Mouse (Mus musculus): ENCODE results near the gene Gm14862. TPM values are rescaled to one million over a fixed set of nuclear protein-coding genes. Genes with fewer than 3 reads are reported as not detected.

Gm14862 gene
- total and polyA plus RNA-seq, 3 experiments = not detected

DNA sequence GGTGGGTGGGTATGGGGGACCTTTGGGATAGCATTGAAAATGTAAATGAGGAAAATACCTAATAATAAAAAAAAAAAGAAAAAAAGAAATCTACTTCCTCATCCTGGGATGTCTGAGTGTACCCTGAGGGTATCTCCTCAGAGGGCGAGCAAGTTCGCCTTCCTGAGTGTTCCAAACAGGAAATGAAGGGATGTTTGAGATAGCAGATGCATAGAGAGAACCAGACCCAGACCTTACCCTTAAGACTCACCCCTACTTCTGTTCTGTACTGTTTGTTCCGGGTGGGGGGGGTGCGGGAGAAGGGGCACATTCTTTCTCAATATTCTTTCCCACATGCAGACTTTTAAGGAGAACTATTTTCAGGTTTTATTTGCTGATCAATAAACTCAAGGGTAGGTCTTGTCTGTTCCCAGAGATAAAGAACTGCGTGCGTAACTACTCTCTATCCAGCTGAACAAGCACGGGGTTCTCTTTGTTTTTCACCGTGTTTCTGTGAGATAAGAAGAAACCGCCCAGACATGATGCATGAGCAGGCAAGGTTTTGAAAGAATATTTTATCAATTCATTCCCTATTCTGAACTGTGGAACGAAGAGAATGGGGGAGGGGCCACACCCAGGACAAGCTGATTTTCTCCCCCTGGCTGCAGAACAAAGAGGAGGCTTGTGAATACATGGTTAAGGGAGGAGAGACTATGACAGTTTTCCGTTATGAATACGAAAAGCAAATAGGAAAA lies 11.9 kb downstream of the Gm14862 start:
- DNase-seq (ENCODE audit: extremely low read depth) = no peak
- no peak overlapping the region for H3K9ac ChIP-seq (ENCODE audit: insufficient read depth, low read depth)
- H3K27ac ChIP-seq (ENCODE audit: insufficient read depth, low read depth) = no peak overlapping the region
- no peaks in the 10 kb centered on the region for H3K36me3 ChIP-seq (replicated peaks in 1 of 2; ENCODE audit: control insufficient read depth in 1 of 2, insufficient read depth in 1 of 2, low read length in 1 of 2)
- in situ Hi-C loops (cut with MboI; ENCODE audit: low pct_ligation_motif_present, low pct_unique_long_range_greater_than_20kb, low sequenced_read_pairs) (no loop called here), dilution Hi-C loops (cut with MboI; ENCODE audit: extremely low pct_ligation_motif_present, extremely low pct_unique_long_range_greater_than_20kb, low sequenced_read_pairs) (no loop called here)
- peaks cover 5 to 9% of the 10 kb centered on the region in 2 experiments; a peak in 2 of 4 replicates for H3K4me1 ChIP-seq (ENCODE audit: control insufficient read depth in 1 of 2, insufficient read depth in 2 of 2)
- H3K4me3 ChIP-seq (replicated peaks in 1 of 3; ENCODE audit: low read depth in 2 of 3, low read length in 2 of 3, poor library complexity in 1 of 3) = no peak overlapping the region
- H3K9me3 ChIP-seq (replicated peaks; ENCODE audit: low read length) = no peaks in the 10 kb centered on the region
- TF ChIP-seq ZKSCAN1 (IDR thresholded peaks at IDR 0.05; ENCODE audit: borderline replicate concordance, low read depth, low read length) (no peak), MYC (IDR thresholded peaks at IDR 0.05; ENCODE audit: low read depth, low read length) (no peak), TCF12 (IDR thresholded peaks at IDR 0.05; ENCODE audit: low read depth, low read length) (no peak), NRF1 (IDR thresholded peaks at IDR 0.05; ENCODE audit: low read depth, low read length) (no peak), EP300 (IDR thresholded peaks at IDR 0.05; ENCODE audit: low read length) (no peak), KAT2A (IDR thresholded peaks at IDR 0.05; ENCODE audit: insufficient replicate concordance, low read length) (no peak), GABPA (IDR thresholded peaks at IDR 0.05; ENCODE audit: insufficient replicate concordance, low read depth, low read length) (no peak), HCFC1 (IDR thresholded peaks at IDR 0.05; ENCODE audit: low read depth, low read length) (no peak)
- no peaks in the 10 kb centered on the region for H3K27me3 ChIP-seq (replicated peaks)
- H3K4me2 ChIP-seq (ENCODE audit: insufficient read depth, low read depth, poor library complexity, severe bottlenecking) = no peak overlapping the region
- H3K79me2 ChIP-seq (replicated peaks; ENCODE audit: control insufficient read depth, extremely low read depth, insufficient read depth, poor library complexity, severe bottlenecking) = no peaks in the 10 kb centered on the region

DNA sequence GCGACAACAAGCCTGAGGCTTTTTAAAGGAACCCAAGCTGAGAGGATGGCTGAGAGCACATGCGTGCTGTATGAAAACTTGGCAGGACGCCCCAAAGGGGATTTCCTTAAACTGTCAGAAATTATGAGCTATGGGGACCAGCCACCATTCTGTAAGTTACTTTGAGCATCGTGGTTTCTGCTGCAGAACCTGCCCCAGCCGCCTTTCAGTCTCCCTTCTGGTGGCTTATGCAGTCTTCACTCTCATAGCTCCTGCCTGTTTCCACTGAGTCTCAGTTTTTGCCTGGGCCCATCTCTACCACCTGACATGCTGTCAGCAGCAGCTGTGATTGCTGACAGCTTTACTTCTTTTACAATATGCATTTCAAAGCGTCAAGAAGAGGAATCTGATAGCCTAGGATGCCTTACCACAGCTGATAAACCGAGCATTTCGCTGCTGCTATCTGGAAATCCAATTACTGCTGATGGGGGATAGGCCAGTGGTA lies 13.3 kb downstream of the Gm14862 start:
- H3K27ac ChIP-seq (ENCODE audit: insufficient read depth, low read depth) = no peak overlapping the region
- no peak overlapping the region for H3K4me3 ChIP-seq (replicated peaks in 1 of 3; ENCODE audit: low read depth in 2 of 3, low read length in 2 of 3, poor library complexity in 1 of 3)
- dilution Hi-C loops (cut with MboI; ENCODE audit: extremely low pct_ligation_motif_present, extremely low pct_unique_long_range_greater_than_20kb, low sequenced_read_pairs) = no loop called here
- no peak overlapping the region for H3K9ac ChIP-seq (ENCODE audit: insufficient read depth, low read depth)
- no peaks in the 10 kb centered on the region for H3K27me3 ChIP-seq (replicated peaks)
- TF ChIP-seq HCFC1 (IDR thresholded peaks at IDR 0.05; ENCODE audit: low read depth, low read length) (no peak), TBP (conservative IDR thresholded peaks at IDR 0.05; ENCODE audit: low read depth, low read length) (no peak), CHD1 (IDR thresholded peaks at IDR 0.05; ENCODE audit: low read depth, low read length) (no peak), RCOR1 (conservative IDR thresholded peaks at IDR 0.05; ENCODE audit: low read depth, low read length) (no peak), MYC (IDR thresholded peaks at IDR 0.05; ENCODE audit: low read depth, low read length) (no peak), IRF4 (IDR thresholded peaks at IDR 0.05; ENCODE audit: low read depth, low read length) (no peak), PAX5 (IDR thresholded peaks at IDR 0.05; ENCODE audit: low read length) (no peak)
- H3K36me3 ChIP-seq (replicated peaks in 1 of 2; ENCODE audit: control insufficient read depth in 1 of 2, insufficient read depth in 1 of 2, low read length in 1 of 2) = no peaks in the 10 kb centered on the region
- peak; percentile 8 for DNase-seq (ENCODE audit: extremely low read depth)
- H3K9me3 ChIP-seq (replicated peaks; ENCODE audit: low read length) = no peaks in the 10 kb centered on the region
- no peak overlapping the region for H3K4me2 ChIP-seq (ENCODE audit: insufficient read depth, low read depth, poor library complexity, severe bottlenecking)
- no peaks in the 10 kb centered on the region for H3K79me2 ChIP-seq (replicated peaks; ENCODE audit: control insufficient read depth, extremely low read depth, insufficient read depth, poor library complexity, severe bottlenecking)
- in situ Hi-C loops (cut with MboI; ENCODE audit: low pct_ligation_motif_present, low pct_unique_long_range_greater_than_20kb, low sequenced_read_pairs) = no loop called here
- H3K4me1 ChIP-seq (ENCODE audit: control insufficient read depth in 1 of 2, insufficient read depth in 2 of 2) = peaks cover 5 to 9% of the 10 kb centered on the region in 2 experiments; a peak in 2 of 4 replicates

Data from CH12.LX (cell line).